9 mouse cellular contexts compared by ENCODE assay signal in genomic region chr10:12690601-12691000, GRCm38 (mm10).
DNase-seq lines count a peak whose midpoint lies in the region; ATAC-seq and TF ChIP-seq lines count a peak whose summit lies in the region.
"Had no signal": no experiment of that assay in that cellular context is flagged by ENCODE, and none has a peak within 500 bp of the region (broad histone marks: within the 10 kb centered on the region; RNA-seq: fewer than 3 reads in every experiment).

No protein-coding gene starts in this region.

- 24% methylated on average over 5 of the region's 5 CpGs for WGBS in neural tube, embryonic 11.5 days

- no peak for TF ChIP-seq POLR2A in testis, adult 2 months (IDR thresholded peaks at IDR 0.05; ENCODE audit: control insufficient read depth, low read depth, low read length)

- H3K9ac ChIP-seq in neural tube, embryonic 11.5 days (ENCODE audit: low read length), result no peak overlapping the region

- intact Hi-C loops in left cerebral cortex, postnatal 4 days (cut with DNase I), result no loop called here

- H3K36me3 ChIP-seq in neural tube, embryonic 11.5 days (ENCODE audit: control insufficient read depth, insufficient read depth, low read length), result no peaks in the 10 kb centered on the region
- no peaks in the 10 kb centered on the region for H3K36me3 ChIP-seq in testis, adult 2 months (ENCODE audit: control insufficient read depth, insufficient read depth, low read length)

- peak; percentile 53; the same call in 1 of the 2 replicates for TF ChIP-seq CTCF in testis, adult 2 months (IDR thresholded peaks at IDR 0.05; ENCODE audit: control insufficient read depth, insufficient read depth, insufficient replicate concordance, low read depth, low read length)

- H3K4me1 ChIP-seq in neural tube, embryonic 11.5 days (ENCODE audit: control insufficient read depth, insufficient read depth, low read length), result no peaks in the 10 kb centered on the region
- no peaks in the 10 kb centered on the region for H3K4me1 ChIP-seq in testis, adult 2 months (ENCODE audit: control insufficient read depth, insufficient read depth, low read length)

- no peaks in the 10 kb centered on the region for H3K27me3 ChIP-seq in neural tube, embryonic 11.5 days (ENCODE audit: control insufficient read depth, insufficient read depth, low read length)
- no peaks in the 10 kb centered on the region for H3K27me3 ChIP-seq in testis, adult 2 months (ENCODE audit: control insufficient read depth, insufficient read depth, low read length)

- ATAC-seq in neural tube, embryonic 11.5 days (ENCODE audit: insufficient read depth, low FRiP score, low TSS enrichment), result peak; percentile 58; the same call in 1 of the 2 replicates

- no peaks in the 10 kb centered on the region for H3K9me3 ChIP-seq in neural tube, embryonic 11.5 days (ENCODE audit: control insufficient read depth, low read length)

- no peak overlapping the region for H3K27ac ChIP-seq in neural tube, embryonic 11.5 days (ENCODE audit: low read depth, low read length)
- H3K27ac ChIP-seq in testis, adult 2 months (ENCODE audit: control insufficient read depth, insufficient read depth, low read depth, low read length), result no peak overlapping the region

- peak; percentile 14 to 63 for DNase-seq in spleen, adult 18-20 months
- DNase-seq in spleen, adult 12 weeks (ENCODE audit: low spot score), result no peak
- DNase-seq in cerebellum, adult 9-10 months, result peak; percentile 87
- peak; percentile 65 to 67 for DNase-seq in frontal cortex, postnatal 36 days (ENCODE audit: low spot score in 2 of 2)
- peak; percentile 79 for DNase-seq in kidney, adult 18-20 months
- peak; percentile 80 for DNase-seq in left cerebral cortex, postnatal 4 days
- DNase-seq in neural tube, embryonic 11.5 days (ENCODE audit: low spot score), result peak; percentile 68

- no peak overlapping the region for H3K4me3 ChIP-seq in neural tube, embryonic 11.5 days (ENCODE audit: low read depth, low read length)
- H3K4me3 ChIP-seq in testis, adult 2 months (ENCODE audit: control insufficient read depth, low read depth, low read length), result no peak overlapping the region
- H3K4me3 ChIP-seq: myocyte had no signal

- no peak overlapping the region for H3K4me2 ChIP-seq in neural tube, embryonic 11.5 days (ENCODE audit: low read depth)
